Mouse (Mus musculus) adrenal gland, adult 10 weeks (tissue): ENCODE results near the gene Numa1. TPM values are rescaled to one million over a fixed set of nuclear protein-coding genes. Genes with fewer than 3 reads are reported as not detected.

Source experiments
- polyA plus RNA-seq: library from polyadenylated mRNA; stranded (reverse); fragments of 350-450 nt; fragmentation: Illumina TruSeq; extraction: RNeasy Lipid Tissue Mini Kit (QIAGEN cat#74804); gene quantifications from one replicate; pipeline ENCODE4 v1.2.3, GENCODE M21; 2014; ENCODE audit warnings: low read depth, low replicate concordance

Numa1 gene
- 110 TPM for polyA plus RNA-seq

DNA sequence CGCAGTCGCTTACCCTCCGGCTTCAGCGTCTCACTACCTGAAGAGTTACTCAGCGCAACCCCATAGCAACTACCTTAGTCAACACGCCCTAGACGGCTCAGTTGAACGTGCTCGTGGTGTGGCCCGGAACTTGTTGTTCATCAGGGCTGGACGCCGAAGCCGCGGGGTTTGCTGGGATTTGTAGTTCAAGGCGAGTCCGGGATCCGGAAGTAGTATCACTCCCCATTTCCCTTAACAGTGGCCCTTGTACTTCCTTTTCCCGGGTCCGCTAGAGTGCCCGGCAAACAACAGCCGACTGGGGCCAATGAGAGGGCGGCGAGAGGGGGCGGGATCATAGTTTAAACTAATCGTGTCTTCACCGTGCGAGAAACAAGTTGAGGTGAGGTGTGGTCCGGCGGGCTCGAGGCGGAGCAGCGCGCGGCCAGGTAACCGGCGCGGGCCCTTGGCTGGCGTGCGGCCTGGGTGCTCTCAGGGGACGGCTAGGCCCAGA, at the start of gene Numa1, which contains the start of gene Lrrc51:
Gene Numa1, plus strand, starts transcription at position 361 of the 490 bp plus-strand sequence.
Gene Lrrc51, minus strand, starts transcription at position 145 of the 490 bp plus-strand sequence.

DNA sequence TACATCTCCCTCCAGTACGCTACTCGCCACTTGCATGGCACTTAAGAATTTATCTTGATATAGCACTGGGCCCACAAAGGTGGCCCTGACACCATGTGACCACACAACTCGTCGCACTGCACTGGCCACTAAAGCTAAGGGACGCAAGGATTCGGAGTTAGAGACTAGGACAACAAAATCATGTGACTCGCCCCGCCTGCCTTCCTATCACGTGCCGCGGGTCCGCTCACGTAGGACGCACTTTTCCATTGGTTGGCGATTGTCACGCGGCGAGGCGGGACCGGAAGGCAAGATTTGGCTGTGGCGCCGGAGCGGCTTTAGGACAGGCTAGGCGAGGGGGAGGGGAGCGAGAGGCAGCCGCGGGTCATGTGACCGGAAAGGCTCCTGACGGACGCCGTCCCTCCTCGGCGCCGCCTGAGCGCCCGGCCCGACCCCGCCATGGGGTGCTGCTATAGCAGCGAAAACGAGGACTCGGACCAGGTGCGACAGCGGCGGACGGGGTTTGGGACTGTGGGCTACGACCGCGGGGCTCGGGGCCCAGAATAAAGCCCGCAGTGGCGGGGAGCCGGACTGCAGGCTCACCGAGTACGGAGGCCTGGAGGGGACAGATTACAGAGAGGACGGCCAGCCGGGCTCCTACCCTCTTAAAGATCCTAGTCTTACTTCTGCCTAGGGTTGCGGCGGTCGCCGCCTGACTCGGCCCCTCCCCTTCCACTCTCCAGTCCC, 28.2 kb upstream of the Numa1 start, which contains the start of gene Lamtor1:
Gene Lamtor1, plus strand, starts transcription at position 344 of the 726 bp plus-strand sequence.

DNA sequence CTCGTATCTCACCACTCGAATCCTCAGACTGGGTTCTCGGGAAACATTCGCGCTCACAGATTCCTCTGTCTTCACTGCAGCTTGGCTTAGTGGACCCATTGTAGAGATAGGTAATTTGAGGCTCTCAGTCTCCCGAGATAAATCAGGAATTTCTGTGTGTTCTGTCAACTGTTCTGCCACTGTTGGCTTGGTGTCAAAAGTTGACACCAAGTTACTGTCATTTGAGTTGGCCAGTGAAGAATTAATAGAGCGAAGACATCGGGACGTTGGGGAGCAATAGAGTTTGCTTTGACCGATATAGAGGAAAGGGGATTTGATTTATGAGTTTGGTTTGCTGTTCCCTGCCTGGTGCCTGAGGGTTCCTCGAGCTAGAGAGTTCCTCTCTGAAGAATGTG, 27.6 kb upstream of the Numa1 start, which contains the start of gene Tomt:
Gene Tomt, minus strand, starts transcription at position 73 of the 395 bp plus-strand sequence.

DNA sequence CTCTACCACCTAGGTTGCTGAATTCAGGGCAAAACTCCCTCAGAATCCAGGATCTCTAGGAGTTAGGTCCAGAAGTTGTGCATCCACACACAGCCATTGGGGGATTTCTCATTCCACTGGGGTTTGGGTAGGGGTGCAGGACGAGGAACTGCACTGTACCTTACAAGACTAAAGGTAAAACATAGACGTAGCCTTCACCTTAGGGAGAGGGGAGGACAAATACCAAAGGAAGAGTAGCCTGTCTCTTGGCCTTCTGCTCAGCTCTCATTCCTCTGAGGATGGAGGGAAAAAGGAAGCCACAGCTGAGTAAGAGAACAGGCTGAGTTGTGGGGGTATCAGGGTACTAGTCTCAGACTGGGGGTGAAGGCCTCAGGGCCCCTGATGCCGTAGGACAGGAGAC, 84.7 kb downstream of the Numa1 start, which contains the start of gene Il18bp:
Gene Il18bp, minus strand, starts transcription at position 101 of the 400 bp plus-strand sequence.

Other genes starting within 250 kb of the Numa1 start
- 1.3 TPM for gene Phox2a, start 115.8 kb upstream of the Numa1 start, polyA plus RNA-seq
- gene Inppl1, start 95.9 kb upstream of the Numa1 start, polyA plus RNA-seq, result 34.8 TPM
- 1.5 TPM for gene Folr2, start 76.9 kb upstream of the Numa1 start, polyA plus RNA-seq
- gene Anapc15, start 70.4 kb upstream of the Numa1 start, polyA plus RNA-seq, result 5.7 TPM
- gene Folr1, start 63.3 kb upstream of the Numa1 start, polyA plus RNA-seq, result not detected
- 13.8 TPM for gene Lamtor1, start 28.2 kb upstream of the Numa1 start, polyA plus RNA-seq
- not detected for gene Tomt, start 27.8 kb upstream of the Numa1 start, polyA plus RNA-seq
- 5.7 TPM for gene Lrrc51, start 216 bp upstream of the Numa1 start, polyA plus RNA-seq
- gene Il18bp, start 84.6 kb downstream of the Numa1 start, polyA plus RNA-seq, result 16.7 TPM
- 13.8 TPM for gene Rnf121, start 131.4 kb downstream of the Numa1 start, polyA plus RNA-seq
- gene Xndc1, start 131.4 kb downstream of the Numa1 start, polyA plus RNA-seq, result 8.8 TPM
- gene Xntrpc, start 131.6 kb downstream of the Numa1 start, polyA plus RNA-seq, result not detected
- gene Trpc2, start 149.0 kb downstream of the Numa1 start, polyA plus RNA-seq, result not detected
- gene Art1, start 167.6 kb downstream of the Numa1 start, polyA plus RNA-seq, result not detected
- gene Art5, start 175.4 kb downstream of the Numa1 start, polyA plus RNA-seq, result not detected
- gene Chrna10, start 182.7 kb downstream of the Numa1 start, polyA plus RNA-seq, result not detected